Mouse (Mus musculus) T-helper 17 cell (primary cell): ENCODE results near the gene Gmeb2.

Source experiments
- in situ Hi-C, 2 experiments: fragments of 300-600 bp; cut with MboI, MseI; formaldehyde crosslinking; loops; 1 replicate in 1 of 2; 2 replicates in 1 of 2; pipeline ENCODE4 v1.15.1; 2025; ENCODE audit warnings: high pct_unique_total_duplicates in 2 of 2

The Gmeb2 gene

DNA sequence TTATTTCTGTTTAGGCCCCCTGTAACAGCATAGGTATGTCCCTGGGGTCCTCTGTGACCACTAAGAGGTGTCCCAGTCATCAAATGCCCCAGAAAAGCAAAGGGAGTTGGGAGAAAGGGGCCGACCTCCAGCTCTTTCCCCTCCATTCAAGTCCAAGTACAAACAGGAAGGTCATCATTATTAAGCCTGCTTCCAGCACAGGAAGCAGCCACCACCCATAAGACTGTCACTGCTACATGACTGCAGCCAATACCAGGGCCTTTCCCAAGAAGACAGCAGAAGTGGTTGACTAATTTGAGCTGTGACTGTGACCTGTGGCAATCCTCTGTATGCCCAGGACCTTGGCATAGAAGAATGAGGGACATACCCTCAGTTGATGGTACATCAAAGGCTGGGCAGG lies 59.5 kb downstream of the Gmeb2 start:
- in situ Hi-C loops = no loop called here

DNA sequence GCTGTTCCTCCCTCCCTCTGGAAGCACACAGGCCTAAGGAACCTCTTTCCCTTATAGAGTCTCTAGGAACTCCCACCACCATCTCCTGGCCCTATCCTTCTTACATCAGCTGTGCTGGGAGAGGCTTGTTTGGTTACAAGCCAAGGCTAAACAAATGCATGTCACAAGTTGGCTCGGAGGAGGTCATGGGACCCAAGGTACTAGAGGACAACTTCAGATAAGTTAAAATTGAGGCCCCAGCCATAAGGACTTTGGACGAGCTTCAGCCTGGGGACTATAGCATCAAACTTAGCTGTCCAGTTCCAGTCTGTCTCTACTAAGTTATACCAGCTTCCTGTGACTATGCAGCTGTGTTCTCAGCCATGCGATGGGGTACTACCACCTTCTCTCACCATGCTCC lies 60.7 kb downstream of the Gmeb2 start:
- in situ Hi-C loops = no loop called here

DNA sequence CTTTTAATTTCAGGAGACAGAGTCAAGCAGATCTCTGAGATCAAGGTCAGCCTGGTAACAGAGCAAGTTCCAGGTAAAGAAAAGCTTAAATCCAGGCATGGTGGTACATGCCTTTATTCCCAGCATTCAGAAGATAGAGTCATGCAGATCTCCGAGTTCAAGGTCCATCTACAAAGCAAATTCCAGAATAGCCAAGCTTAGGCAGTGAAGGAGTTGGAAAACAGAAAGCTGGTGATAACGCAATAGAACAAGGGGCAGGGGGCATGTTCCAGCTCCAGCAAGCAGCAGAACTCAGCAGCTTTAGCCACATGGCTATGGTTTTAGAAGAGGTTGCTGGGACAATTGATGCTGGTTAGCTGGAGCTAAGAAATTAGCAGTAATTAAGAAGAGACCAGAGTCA lies 62.8 kb downstream of the Gmeb2 start:
- in situ Hi-C loops = no loop called here

DNA sequence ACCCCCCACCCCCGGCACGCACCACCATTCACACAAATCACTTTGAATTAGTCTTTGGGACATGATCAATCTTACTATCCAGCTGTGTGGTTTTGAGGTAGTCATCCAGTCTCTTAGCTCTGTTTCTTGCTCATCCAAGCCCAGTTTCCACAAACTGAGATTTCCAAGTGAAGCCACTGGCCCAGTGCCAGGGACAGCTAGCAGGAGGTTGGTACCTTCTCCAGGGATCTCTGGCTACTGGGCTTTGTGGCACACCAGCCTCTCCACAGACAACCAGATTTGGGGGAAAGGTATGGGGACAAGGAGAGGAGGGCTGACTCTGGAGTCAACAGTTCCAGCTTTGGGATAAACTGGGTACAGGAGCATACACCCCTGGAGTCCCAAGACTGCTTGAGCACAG lies 67.5 kb downstream of the Gmeb2 start:
- in situ Hi-C loops = no loop called here

DNA sequence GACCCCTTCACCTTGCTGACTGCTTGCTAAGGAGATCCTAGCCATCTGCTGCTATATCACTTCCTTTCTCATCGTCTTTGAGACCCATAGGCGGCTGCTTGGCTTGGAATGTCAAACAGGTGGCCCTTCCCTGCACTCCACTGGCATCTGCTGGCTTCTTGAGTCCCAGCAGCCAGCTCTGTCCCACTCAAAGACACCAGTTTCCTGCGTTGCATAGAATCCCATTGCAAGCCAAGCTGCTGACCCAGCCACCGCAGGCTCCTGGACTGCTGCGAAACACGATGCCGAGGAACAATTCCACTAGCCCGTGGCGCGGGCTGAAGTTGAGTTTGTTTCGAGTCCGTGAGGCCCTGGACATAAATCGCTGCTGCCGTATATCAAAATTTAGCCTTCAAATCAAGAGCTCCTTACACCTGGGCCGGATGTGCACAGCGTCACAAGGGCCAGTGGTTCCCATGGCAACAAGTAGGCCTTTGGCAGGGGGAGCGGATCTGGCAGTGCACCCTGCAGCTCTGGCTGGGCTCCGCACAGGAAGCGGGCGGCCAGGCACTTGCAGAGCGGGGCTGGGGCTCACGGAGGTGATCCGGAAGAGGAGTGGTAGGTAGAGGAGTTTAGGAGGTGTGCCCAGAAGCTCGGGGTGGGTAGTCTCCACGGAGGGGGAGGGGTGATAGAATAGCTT lies 68.2 kb downstream of the Gmeb2 start, which contains the start of gene Fndc11:
Fndc11 (plus strand) TSS at position 476 of the 679 bp plus-strand sequence.
- in situ Hi-C loops = no loop called here

DNA sequence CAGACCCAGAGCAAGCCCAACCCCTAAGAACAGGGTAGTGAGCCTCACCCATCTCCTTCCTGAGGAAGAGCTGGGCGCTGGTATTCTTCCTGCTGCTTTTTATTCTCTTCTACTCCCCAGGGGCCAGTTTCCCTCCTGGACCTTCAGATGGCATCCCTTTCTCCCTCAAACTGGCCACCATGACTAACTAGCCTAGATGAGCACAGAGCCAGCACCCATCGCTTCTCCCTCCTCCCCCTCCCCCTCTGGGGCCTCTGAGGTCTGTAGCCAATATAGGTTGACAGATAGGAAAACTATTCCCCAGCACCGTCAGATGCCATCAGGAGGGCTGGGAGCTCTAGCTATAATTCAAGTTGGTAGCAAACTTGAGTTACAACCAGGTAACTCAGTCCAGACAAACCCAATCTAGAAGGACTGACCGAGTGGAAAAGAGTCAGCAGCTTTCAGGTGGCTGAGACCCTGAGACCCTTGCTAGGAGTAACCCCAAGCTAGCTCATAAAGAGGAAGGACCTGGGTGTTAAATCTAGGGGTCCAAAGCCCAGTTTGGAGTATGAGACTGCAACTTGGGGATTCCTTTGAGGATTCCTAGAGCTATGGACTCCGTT lies 68.9 kb downstream of the Gmeb2 start:
- in situ Hi-C loops = no loop called here

DNA sequence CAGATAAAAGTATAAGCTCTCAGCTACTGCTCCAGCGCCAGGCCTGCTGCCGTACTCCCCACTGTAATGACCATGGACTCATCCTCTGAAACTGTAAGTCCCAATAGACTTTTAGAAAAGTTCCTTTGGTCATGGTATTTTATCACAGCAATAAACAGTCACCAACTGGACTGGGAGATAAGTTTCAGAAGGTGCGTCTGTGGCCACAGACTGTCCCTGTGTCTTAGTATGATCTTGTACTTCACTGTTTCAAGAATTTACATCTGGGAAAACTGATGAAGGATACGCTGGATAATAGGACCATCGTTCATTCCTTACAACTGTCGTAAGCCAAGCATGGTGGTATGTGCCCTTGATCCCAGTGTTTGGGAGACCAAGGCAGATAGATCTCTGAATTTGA lies 71.8 kb downstream of the Gmeb2 start:
- in situ Hi-C loops = no loop called here

DNA sequence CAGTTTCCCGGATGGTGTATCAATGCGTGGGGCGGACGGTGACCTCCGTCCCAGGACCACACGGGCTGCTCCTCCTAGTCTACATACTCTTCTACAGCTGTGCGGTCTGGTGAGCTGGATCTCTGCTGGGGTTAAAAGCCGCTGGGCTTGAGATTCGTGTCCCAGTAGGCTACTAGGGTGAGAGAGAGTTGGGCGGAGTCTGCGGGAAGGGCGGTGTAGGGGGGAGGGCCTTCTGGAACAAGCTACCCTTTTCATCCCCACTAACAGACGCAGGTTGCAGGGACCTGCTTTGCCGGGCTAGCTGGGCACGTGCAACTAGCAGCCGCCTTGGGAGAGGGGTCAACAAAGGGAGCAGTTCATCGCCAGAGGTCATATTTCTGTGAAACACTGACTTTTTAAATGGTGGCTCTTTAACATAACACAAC lies 74.8 kb downstream of the Gmeb2 start, which contains the start of gene Srms:
Srms (minus strand) TSS at position 165 of the 425 bp plus-strand sequence.
- in situ Hi-C loops = no loop called here

DNA sequence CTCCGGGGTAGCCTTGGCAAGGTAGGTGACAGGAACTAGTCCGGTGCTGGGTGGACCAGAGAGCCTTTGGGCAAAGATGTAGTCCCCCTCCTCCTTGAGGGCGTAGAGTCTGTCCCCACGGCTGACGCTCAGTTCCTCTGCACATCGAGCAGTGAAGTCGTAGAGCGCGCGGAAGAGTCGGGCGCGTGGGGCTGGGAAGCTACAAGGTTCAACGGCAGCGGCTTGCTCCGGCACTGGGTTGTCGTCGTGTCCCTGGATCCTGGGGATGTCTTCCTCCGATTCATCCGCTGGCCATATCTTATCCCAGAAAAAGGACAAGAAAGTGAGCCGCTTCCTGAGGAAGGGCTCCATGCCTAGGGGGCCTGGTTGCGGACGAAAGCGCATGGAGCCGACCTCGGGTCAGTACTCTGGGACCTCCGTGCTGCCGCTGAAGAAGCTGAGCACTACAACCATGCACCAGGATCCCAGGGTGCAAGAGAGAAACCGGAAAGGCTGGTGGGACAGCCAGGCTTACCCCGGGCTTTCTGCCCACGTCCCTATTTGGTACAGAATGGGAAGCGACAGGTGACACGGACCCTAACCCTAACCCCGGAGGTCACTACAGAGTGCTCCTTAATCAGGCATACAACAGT lies 75.3 kb downstream of the Gmeb2 start:
- in situ Hi-C loops = no loop called here

DNA sequence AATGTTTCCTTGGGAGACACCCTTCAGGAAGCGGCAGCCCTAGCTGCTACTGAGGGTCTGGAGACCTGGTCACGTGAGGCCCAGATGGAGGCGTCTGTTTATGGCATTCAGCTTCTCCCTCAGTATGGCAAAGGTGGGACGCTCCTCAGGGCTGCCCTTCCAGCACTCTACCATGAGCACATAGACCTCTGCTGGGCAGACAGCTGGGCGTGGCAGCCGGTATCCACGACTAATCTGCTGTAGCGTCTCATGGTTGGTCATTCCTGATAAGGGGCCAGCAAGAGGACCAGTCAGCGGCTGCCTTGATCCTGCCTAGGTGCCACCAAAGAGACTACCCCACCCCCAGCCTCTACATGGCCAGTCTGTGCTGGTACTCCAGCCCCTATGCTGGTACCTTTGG lies 81.7 kb downstream of the Gmeb2 start:
- in situ Hi-C loops = no loop called here

DNA sequence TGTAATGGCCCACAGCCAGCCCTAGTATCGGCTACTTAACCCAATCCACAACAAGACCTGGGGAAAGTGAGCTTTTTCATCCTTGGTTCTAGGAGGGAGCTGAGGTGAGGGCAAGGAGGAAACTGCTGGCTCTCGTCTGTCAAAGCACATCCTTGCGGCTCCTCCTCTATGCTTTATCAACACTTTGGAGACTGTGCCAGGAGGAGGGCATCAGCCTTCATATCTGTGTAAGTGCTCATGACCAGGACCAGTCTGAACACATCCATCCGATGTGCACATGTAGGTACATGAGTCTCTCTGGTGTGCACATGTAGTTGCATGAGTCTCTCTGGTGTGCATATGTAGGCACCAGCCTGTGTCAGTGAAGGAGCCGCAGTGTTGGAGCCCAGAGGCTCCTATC lies 82.2 kb downstream of the Gmeb2 start:
- in situ Hi-C loops = no loop called here

DNA sequence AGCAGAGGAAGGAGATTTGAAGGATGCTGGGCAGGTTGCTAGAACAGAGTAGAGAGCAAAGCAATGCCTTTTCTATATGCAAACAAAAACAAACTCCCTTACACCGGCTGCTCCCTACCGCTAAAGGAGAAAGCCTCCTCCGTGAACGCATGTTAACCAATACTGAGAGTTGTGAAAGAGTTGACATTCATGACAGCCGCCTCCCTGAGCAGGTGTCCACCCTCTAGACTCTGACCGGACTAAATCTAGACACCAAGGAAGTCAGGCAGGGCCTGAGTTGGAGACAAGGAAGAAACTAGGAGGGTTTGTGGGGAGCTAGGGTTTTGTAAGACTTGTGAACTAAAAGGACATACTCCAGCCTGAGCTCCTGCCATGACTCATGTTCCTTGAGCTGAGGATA lies 84.9 kb downstream of the Gmeb2 start:
- in situ Hi-C loops = no loop called here

DNA sequence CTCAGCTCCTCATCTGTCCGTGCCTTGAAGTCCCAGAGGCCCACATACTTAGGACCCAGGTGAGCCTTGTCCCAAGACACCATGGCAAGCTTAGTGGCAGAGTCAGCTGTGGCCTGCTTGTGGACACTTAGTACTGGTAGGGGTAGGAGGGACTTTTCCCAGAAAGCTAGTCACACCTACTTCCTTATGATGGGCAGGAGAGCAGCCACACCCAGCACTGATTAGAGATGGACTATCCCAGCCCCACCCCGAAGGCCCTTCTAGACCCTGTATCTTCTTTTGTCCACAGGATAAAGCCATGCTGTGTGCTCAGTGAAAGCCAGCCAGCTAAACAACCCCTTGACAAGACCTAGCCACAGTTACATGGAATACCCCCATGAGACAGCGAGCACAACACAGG lies 85.4 kb downstream of the Gmeb2 start, which contains the start of gene Ptk6:
Ptk6 (minus strand) TSS at position 368 of the 400 bp plus-strand sequence.
- in situ Hi-C loops = no loop called here

DNA sequence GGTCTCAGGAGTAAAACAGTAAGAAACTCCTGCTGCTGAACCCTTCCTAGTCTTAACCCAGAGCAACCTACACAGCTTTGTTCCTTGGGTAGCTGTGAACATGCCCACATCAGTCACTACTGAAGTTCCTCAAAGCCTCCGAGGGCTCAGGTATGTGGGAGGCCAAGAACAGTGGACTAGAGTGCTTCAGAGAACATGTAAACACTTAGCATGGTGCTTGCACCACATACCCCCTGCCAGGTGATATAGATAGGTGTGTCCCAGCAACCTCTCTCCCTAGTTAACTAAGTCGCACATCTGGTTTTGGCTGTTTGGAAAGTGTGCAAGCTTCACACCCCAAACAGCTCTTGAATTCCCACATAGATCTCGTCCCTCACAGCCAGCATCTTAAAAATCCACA lies 86.2 kb downstream of the Gmeb2 start:
- in situ Hi-C loops = no loop called here
